Mouse (Mus musculus): ENCODE data around the gene Olfr437.

DNA sequence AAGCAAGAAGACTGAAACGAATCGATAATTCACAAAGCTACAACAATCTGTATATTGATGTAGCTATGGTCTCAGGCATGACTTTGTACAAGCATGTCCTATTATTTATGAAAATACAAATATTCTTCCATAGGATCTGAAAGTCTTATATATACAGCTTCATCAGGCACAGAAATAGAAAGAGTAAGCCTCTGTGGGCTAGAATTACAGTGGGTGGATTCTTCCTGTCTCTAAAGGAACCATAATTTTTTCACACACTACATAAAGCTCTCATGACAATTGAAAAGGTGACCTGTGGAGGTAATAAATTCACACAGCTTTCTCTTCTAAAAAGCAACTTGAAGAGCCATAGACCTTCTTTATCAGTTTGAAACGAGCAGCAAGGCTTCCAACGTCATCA, 8.8 kb downstream of the Olfr437 start, which contains the start of gene Olfr13:
- TF ChIP-seq CTCF (IDR thresholded peaks at IDR 0.05; ENCODE audit: borderline replicate concordance, extremely low read depth, insufficient read depth, insufficient read length), result no peak
- TF ChIP-seq POLR2A (IDR thresholded peaks at IDR 0.05; ENCODE audit: borderline replicate concordance, extremely low read depth, insufficient read depth, insufficient read length, poor library complexity, severe bottlenecking), result no peak

Data from brain, embryonic 14.5 days (tissue).